ENCODE assay signal across 14 mouse cellular contexts in the genomic region with DNA sequence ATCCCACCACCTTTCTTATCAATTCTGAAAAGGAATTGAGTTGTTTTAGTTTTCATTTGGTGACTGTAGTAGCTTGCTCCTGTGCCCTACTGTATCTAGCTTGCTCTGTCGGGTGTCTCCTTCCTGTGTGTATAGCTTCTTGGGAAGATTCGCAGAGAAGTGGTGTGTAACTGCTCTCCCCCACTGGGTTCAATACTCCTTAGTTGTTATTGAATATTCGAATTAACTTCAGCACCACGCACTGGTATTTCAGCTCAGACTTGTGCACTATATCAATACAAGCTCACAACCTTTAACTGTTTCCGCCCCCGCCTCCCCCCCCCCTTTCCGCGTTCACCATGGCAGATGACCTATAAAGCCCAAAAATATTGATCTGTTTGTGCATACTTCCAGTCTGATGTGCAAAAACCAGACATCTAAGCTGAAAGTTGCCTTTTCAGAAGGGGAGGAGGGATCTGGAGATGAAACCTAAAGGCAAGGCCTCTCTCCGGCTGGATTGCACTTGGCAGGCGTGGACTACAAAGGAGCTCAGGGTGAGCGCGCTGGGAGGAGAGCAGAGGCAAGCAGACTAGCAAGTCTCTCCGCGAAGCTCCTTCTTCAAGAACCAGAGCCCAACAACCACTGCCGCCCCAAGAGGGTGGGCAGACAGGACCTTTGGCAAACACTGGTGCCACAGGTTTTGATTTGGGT. TPM values are rescaled to one million over a fixed set of nuclear protein-coding genes. Genes with fewer than 3 reads are reported as not detected.
DNase-seq lines count a peak whose midpoint lies in the region; ATAC-seq lines count a peak whose summit lies in the region.
"Had no signal": no experiment of that assay in that cellular context is flagged by ENCODE, and none has a peak within 500 bp of the region (broad histone marks: within the 10 kb centered on the region; RNA-seq: fewer than 3 reads in every experiment).

No protein-coding gene starts in this region.

- H3K4me2 ChIP-seq in midbrain, embryonic 15.5 days = no peak overlapping the region
- H3K4me2 ChIP-seq in embryonic facial prominence, embryonic 11.5 days (ENCODE audit: low read depth, low read length) = no peak overlapping the region
- H3K4me2 ChIP-seq: liver, embryonic 15.5 days had no signal

- DNase-seq in midbrain, embryonic 10.5 days (ENCODE audit: low spot score) = peak; percentile 69
- DNase-seq in embryonic facial prominence, embryonic 11.5 days (ENCODE audit: low spot score) = peak; percentile 58
- DNase-seq in layer of hippocampus, adult 9-11 months = peak; percentile 61
- peak; percentile 66 for DNase-seq in retina, embryonic 14.5 days (ENCODE audit: low spot score)
- DNase-seq in urinary bladder, postnatal 4 days (ENCODE audit: low spot score in 2 of 2) = no peak
- DNase-seq in c-Kit-positive CD71-positive TER-119-positive erythroid progenitor cells, embryonic 14.5 days (ENCODE audit: low spot score) = no peak
- DNase-seq in spleen, postnatal 36 days (ENCODE audit: low spot score in 2 of 2) = no peak
- DNase-seq: gastrocnemius, postnatal 14 days had no signal

- H3K4me3 ChIP-seq in midbrain, embryonic 10.5 days = no peak overlapping the region
- no peak overlapping the region for H3K4me3 ChIP-seq in midbrain, embryonic 15.5 days
- no peak overlapping the region for H3K4me3 ChIP-seq in embryonic facial prominence, embryonic 11.5 days (ENCODE audit: low read depth, low read length)
- H3K4me3 ChIP-seq: liver, embryonic 15.5 days had no signal

- H3K27ac ChIP-seq in midbrain, embryonic 10.5 days (replicated peaks) = no peak overlapping the region
- no peak overlapping the region for H3K27ac ChIP-seq in midbrain, embryonic 15.5 days
- no peak overlapping the region for H3K27ac ChIP-seq in embryonic facial prominence, embryonic 11.5 days (replicated peaks; ENCODE audit: low read depth, low read length)
- H3K27ac ChIP-seq: liver, embryonic 15.5 days had no signal

- no peaks in the 10 kb centered on the region for H3K9me3 ChIP-seq in midbrain, embryonic 10.5 days (replicated peaks)
- no peaks in the 10 kb centered on the region for H3K9me3 ChIP-seq in midbrain, embryonic 15.5 days
- H3K9me3 ChIP-seq in embryonic facial prominence, embryonic 11.5 days (replicated peaks; ENCODE audit: control insufficient read depth, low read length) = no peaks in the 10 kb centered on the region
- H3K9me3 ChIP-seq: liver, embryonic 15.5 days had no signal

- H3K27me3 ChIP-seq in midbrain, embryonic 10.5 days (ENCODE audit: low read depth, poor library complexity, severe bottlenecking) = peaks cover 100% of the 10 kb centered on the region
- H3K27me3 ChIP-seq in midbrain, embryonic 15.5 days (replicated peaks) = peaks cover 79% of the 10 kb centered on the region
- peaks cover 68% of the 10 kb centered on the region for H3K27me3 ChIP-seq in embryonic facial prominence, embryonic 11.5 days (ENCODE audit: control insufficient read depth, insufficient read depth, low read length)
- H3K27me3 ChIP-seq: CH12.LX had no signal

- no peaks in the 10 kb centered on the region for H3K36me3 ChIP-seq in midbrain, embryonic 10.5 days
- no peaks in the 10 kb centered on the region for H3K36me3 ChIP-seq in midbrain, embryonic 15.5 days (replicated peaks)
- no peaks in the 10 kb centered on the region for H3K36me3 ChIP-seq in embryonic facial prominence, embryonic 11.5 days (replicated peaks; ENCODE audit: control insufficient read depth, insufficient read depth, low read depth, low read length)
- H3K36me3 ChIP-seq: liver, embryonic 15.5 days had no signal

- H3K9ac ChIP-seq in midbrain, embryonic 15.5 days = no peak overlapping the region
- H3K9ac ChIP-seq in embryonic facial prominence, embryonic 11.5 days (replicated peaks; ENCODE audit: low read length) = no peak overlapping the region
- H3K9ac ChIP-seq: liver, embryonic 15.5 days had no signal

- 0% methylated on average over 15 of the region's 15 CpGs for WGBS in midbrain, embryonic 10.5 days
- WGBS in midbrain, embryonic 15.5 days = 1% methylated on average over 15 of the region's 15 CpGs
- under 1% methylated on average over 15 of the region's 15 CpGs for WGBS in embryonic facial prominence, embryonic 11.5 days

- no peaks in the 10 kb centered on the region for H3K4me1 ChIP-seq in midbrain, embryonic 10.5 days
- H3K4me1 ChIP-seq in midbrain, embryonic 15.5 days = peaks cover 9% of the 10 kb centered on the region; the same call in 1 of the 2 replicates
- H3K4me1 ChIP-seq in embryonic facial prominence, embryonic 11.5 days (ENCODE audit: control insufficient read depth, insufficient read depth, low read length) = peaks cover 2% of the 10 kb centered on the region; the same call in 1 of the 2 replicates
- H3K4me1 ChIP-seq: liver, embryonic 15.5 days had no signal

- no peak for ATAC-seq in midbrain, embryonic 15.5 days (replicated peaks)
- no peak for ATAC-seq in embryonic facial prominence, embryonic 11.5 days (replicated peaks; ENCODE audit: insufficient number of reproducible peaks, low FRiP score, low TSS enrichment, low read depth)

RNA-seq across cellular contexts. Expression of a gene that starts 5.0 kb away (rescaled TPM):
- polyA plus RNA-seq in midbrain, embryonic 10.5 days (2016; fragmentation: Nextera tagmentation; extraction: Ambion mirVana) = 0.31 and 0.42 TPM in 2 replicates
- 1.3 and 2.4 TPM in 2 replicates for polyA plus RNA-seq in midbrain, embryonic 15.5 days (2015; fragmentation: Nextera tagmentation; extraction: Ambion mirVana)
- polyA plus RNA-seq in embryonic facial prominence, embryonic 11.5 days (2014; fragmentation: Nextera tagmentation; extraction: Ambion mirVana) = 3.7 and 5.0 TPM in 2 replicates
- polyA plus RNA-seq: large intestine, adult 2 months; small intestine, adult 2 months had no signal

RNA-seq across cellular contexts. Expression of a gene that starts 7.5 kb away (rescaled TPM):
- polyA plus RNA-seq in midbrain, embryonic 10.5 days (2016; fragmentation: Nextera tagmentation; extraction: Ambion mirVana) = 0.05 TPM in 1 of 2 replicates, not detected in the other
- polyA plus RNA-seq in midbrain, embryonic 15.5 days (2015; fragmentation: Nextera tagmentation; extraction: Ambion mirVana) = 0.24 TPM in 1 of 2 replicates, not detected in the other
- polyA plus RNA-seq in embryonic facial prominence, embryonic 11.5 days (2014; fragmentation: Nextera tagmentation; extraction: Ambion mirVana) = 0.10 TPM in 1 of 2 replicates, not detected in the other
- polyA plus RNA-seq: embryonic facial prominence, embryonic 14.5 days; large intestine, adult 2 months; liver, embryonic 15.5 days; small intestine, adult 2 months had no signal

Comparison
In these comparisons a context has a peak if more than half of its experiments do, and no peak if none do; other contexts are left out.
1. DNase-seq: peak in midbrain, embryonic 10.5 days (single experiment), embryonic facial prominence, embryonic 11.5 days (single experiment), layer of hippocampus, adult 9-11 months (single experiment) and retina, embryonic 14.5 days (single experiment); none in urinary bladder, postnatal 4 days (0 of 2), c-Kit-positive CD71-positive TER-119-positive erythroid progenitor cells, embryonic 14.5 days (single experiment) and spleen, postnatal 36 days (0 of 2).